Mouse (Mus musculus) kidney, embryonic 15.5 days (tissue): Measurements from ENCODE around the gene Mdm2. TPM values are rescaled to one million over a fixed set of nuclear protein-coding genes. Genes with fewer than 3 reads are reported as not detected.

Experiments used
- ATAC-seq: fragments of 200-750 bp; cut with Nextera tagmentation; replicated peaks from 2 replicates; pipeline ENCODE4 v1.8.0; 2017; ENCODE audit warnings: moderate TSS enrichment; ENCODE audit not compliant: low FRiP score
- H3K27ac ChIP-seq: fragments of 300-500 bp; sonication (generic); 2 replicates; pipeline ENCODE4 v1.5.1; 2015; ENCODE audit warnings: mild to moderate bottlenecking, inconsistent platforms
- H3K27me3 ChIP-seq: fragments of 300-500 bp; sonication (generic); 2 replicates; pipeline ENCODE4 v1.6.1; 2015; ENCODE audit warnings: inconsistent platforms
- H3K36me3 ChIP-seq: fragments of 300-500 bp; sonication (generic); 2 replicates; pipeline ENCODE4 v1.6.1; 2015; ENCODE audit warnings: inconsistent platforms
- H3K4me1 ChIP-seq: fragments of 300-500 bp; sonication (generic); 2 replicates; pipeline ENCODE4 v1.6.1; 2015; ENCODE audit warnings: inconsistent platforms
- H3K4me2 ChIP-seq: fragments of 300-500 bp; sonication (generic); 2 replicates; pipeline ENCODE4 v1.6.1; 2015; ENCODE audit warnings: moderate library complexity, mild to moderate bottlenecking, inconsistent platforms
- H3K4me3 ChIP-seq: fragments of 300-500 bp; sonication (generic); replicated peaks from 2 replicates; pipeline ENCODE4 v1.5.1; 2015; ENCODE audit warnings: mild to moderate bottlenecking, inconsistent platforms
- H3K9ac ChIP-seq: fragments of 300-500 bp; sonication (generic); 2 replicates; pipeline ENCODE4 v1.6.1; 2015; ENCODE audit warnings: mild to moderate bottlenecking, inconsistent platforms
- H3K9me3 ChIP-seq: fragments of 300-500 bp; sonication (generic); replicated peaks from 2 replicates; pipeline ENCODE4 v1.6.1; 2016; ENCODE audit warnings: inconsistent platforms
- WGBS: fragments of 180-500 bp; shearing (Covaris S2); methylation state at CpG from one replicate; pipeline ENCODE4 v1.1.7; 2015; ENCODE audit warnings: mixed read lengths; 5-methylcytosine and 5-hydroxymethylcytosine counted together
- polyA plus RNA-seq: library from polyadenylated mRNA; unstranded; fragments of >200 nt; fragmentation: Nextera tagmentation; extraction: Ambion mirVana; gene quantifications from 2 replicates; pipeline ENCODE4 v1.2.1, GENCODE M21; 2015

The Mdm2 gene
- polyA plus RNA-seq, 1 experiment from 2014 or later, result 49.7 TPM

DNA sequence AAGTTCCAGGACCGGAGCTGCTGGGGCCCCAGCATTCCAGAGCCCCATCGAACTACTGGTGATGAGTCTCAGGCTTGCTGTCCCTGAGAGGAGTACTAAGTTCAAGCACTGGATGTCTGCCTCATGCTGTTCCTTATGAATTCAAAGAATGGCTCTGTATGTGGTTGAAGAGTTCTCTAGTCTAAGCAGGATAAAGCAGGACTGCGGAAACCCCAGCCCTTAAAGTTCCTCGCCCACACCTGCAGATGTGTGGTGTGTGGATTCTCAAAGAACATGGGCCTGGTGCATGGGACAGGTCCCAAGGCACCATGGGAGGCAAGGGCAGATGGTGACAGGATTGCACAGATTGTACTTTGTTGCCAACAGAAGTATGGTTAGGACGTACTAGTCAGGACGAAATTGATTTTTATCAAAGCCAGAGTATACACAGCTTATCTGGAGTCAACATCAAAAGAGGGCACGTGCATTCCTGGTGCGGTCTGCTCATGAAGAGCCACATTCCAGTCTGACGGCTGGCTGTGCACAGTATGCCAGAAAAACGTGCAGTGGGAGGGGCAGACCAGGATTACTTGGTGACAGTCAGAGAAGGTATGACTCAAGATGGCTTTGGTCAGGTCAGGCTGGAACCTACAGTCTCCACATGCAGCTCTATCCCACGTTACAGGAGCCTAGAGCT lies 18.7 kb upstream of the Mdm2 start:
- 75% methylated on average over 11 of the region's 11 CpGs for WGBS
- no peak for ATAC-seq
- no peak overlapping the region for H3K4me2 ChIP-seq
- H3K4me1 ChIP-seq, result no peaks in the 10 kb centered on the region
- no peak overlapping the region for H3K4me3 ChIP-seq
- no peak overlapping the region for H3K27ac ChIP-seq
- no peaks in the 10 kb centered on the region for H3K9me3 ChIP-seq
- no peak overlapping the region for H3K9ac ChIP-seq
- H3K27me3 ChIP-seq, result no peaks in the 10 kb centered on the region
- no peaks in the 10 kb centered on the region for H3K36me3 ChIP-seq

DNA sequence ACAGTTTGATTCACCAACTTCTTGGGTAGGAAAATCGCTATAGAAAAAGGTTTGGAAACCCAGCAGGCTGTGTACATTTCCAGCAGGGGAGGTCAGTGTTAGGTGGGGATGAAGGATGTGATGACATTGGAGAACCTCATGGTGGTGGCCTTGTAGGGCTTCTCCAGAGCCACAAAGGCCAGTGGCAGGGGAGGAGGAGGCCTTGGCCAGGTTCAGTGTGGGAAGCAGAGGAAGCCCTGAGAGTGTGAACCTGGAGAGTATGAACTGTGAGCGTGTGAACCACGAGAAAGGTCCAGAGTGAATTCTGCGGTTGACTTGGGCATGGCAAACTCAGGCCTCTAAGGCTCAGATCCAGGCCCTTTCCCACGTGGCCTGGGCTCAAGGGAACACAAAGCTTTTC lies 18.0 kb upstream of the Mdm2 start:
- Histone ChIP-seq H3K27ac (no peak overlapping the region), H3K4me2 (no peak overlapping the region)

DNA sequence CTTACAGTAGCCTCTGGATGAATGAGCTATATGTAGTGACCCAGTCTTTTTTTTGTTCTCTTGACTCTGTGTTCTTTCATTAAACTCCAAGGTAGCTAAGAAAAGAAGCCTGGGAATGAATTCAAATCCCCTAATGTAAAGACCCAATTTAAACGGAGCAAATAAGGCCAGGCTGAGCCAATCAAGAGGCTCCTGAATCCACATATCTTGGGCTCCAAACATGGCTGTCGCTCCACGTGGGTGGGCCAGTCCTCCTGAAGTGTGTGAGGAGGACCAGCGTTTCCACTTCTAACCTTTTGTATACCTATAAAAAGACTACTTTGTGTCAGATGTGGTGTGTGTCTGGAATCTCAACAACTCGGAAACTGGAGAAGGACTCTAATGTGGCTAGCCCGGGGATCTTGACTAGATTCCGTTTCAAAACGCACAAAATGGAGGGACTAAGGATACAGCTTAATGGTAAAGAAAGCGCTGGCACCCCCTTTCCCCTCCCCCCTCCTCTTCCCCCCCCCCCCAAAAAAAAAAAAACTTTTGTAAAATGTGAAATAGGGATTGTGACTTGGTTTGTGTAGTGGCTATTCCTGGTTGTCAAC lies 17.1 kb upstream of the Mdm2 start:
- no peaks in the 10 kb centered on the region for H3K9me3 ChIP-seq
- H3K4me2 ChIP-seq, result no peak overlapping the region
- no peaks in the 10 kb centered on the region for H3K27me3 ChIP-seq
- ATAC-seq, result no peak
- no peaks in the 10 kb centered on the region for H3K36me3 ChIP-seq
- 81% methylated on average over 9 of the region's 9 CpGs for WGBS
- H3K4me1 ChIP-seq, result no peaks in the 10 kb centered on the region
- no peak overlapping the region for H3K4me3 ChIP-seq
- no peak overlapping the region for H3K9ac ChIP-seq
- H3K27ac ChIP-seq, result no peak overlapping the region

More for the DNA sequence above, 18.0 kb upstream of the Mdm2 start:
- no peaks in the 10 kb centered on the region for H3K9me3 ChIP-seq
- no peak overlapping the region for H3K4me3 ChIP-seq
- H3K36me3 ChIP-seq, result no peaks in the 10 kb centered on the region
- ATAC-seq, result no peak
- H3K9ac ChIP-seq, result no peak overlapping the region
- no peaks in the 10 kb centered on the region for H3K27me3 ChIP-seq
- 83% methylated on average over 5 of the region's 5 CpGs for WGBS
- no peaks in the 10 kb centered on the region for H3K4me1 ChIP-seq

DNA sequence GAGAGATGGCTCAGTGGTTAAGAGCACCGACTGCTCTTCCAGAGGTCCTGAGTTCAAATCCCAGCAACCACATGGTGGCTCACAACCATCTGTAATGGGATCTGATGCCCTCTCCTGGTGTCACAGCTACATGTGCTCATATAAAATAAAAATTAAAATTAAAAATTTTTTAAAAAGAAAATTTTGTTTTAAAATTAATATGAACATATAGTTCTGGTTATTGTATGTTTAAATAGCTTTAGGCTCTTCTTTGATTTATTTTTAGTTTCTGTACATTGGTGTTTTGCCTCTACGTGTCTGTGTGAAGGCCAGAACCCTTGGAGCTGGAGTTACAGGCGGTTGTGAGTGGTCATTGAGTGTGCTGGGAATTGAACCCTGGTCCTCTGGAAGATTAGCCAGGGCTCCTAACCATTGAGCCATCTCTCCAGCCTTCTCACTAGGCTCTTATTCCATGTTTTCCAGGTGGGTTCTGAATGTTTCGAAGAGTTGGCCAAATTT lies 16.4 kb upstream of the Mdm2 start:
- Histone ChIP-seq H3K4me1 (no peaks in the 10 kb centered on the region), H3K27ac (no peak overlapping the region), H3K27me3 (no peaks in the 10 kb centered on the region), H3K4me2 (no peak overlapping the region), H3K4me3 (no peak overlapping the region), H3K9ac (no peak overlapping the region), H3K9me3 (no peaks in the 10 kb centered on the region), H3K36me3 (no peaks in the 10 kb centered on the region)
- ATAC-seq, result no peak
- 93% methylated on average over 4 of the region's 4 CpGs for WGBS

DNA sequence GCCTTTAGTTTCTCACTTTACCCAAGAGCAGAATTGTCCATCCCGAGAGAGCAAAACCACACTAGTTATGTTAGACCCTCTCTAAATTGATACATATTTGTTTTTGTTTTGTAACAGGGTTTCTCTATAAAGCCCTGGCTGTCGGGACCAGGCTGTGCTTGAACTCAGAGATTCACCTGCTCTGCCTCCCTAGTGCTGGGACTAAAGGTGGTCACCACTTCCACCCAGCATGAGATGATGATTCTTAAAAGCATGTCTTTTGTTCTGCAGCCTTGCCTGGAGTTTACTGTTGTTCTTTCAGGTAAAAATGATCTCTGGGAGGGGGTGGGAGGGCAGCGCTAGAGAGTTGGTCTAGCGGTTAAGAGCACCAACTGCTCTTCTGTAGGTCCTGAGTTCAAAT lies 15.8 kb upstream of the Mdm2 start:
- no peaks in the 10 kb centered on the region for H3K27me3 ChIP-seq
- no peak overlapping the region for H3K4me3 ChIP-seq
- WGBS, result 91% methylated on average over 4 of the region's 4 CpGs
- H3K36me3 ChIP-seq, result no peaks in the 10 kb centered on the region
- H3K9ac ChIP-seq, result no peak overlapping the region
- no peaks in the 10 kb centered on the region for H3K9me3 ChIP-seq
- no peak overlapping the region for H3K4me2 ChIP-seq
- no peaks in the 10 kb centered on the region for H3K4me1 ChIP-seq
- no peak for ATAC-seq
- no peak overlapping the region for H3K27ac ChIP-seq

DNA sequence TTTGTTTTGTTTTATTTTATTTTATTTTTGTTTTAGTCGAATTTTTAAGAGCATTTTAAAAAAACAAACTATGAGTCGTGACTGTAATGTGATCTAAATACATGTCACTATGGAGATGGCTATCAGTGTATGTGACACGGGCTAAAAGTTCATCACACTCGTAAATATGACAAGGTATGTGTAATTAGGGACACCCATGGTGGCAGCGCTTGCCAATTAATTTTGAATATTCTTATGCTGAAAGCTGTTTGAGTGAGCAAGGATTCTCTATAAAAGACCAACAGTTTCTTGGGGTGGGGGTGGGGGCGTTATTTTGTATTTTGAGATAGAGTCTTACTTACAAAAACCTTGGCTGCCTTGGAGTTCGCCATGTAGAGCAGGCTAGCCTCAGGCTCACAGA lies 15.1 kb upstream of the Mdm2 start:
- Histone ChIP-seq H3K4me2 (no peak overlapping the region), H3K9ac (no peak overlapping the region), H3K27ac (no peak overlapping the region), H3K4me1 (no peaks in the 10 kb centered on the region), H3K4me3 (no peak overlapping the region), H3K36me3 (no peaks in the 10 kb centered on the region), H3K9me3 (no peaks in the 10 kb centered on the region), H3K27me3 (no peaks in the 10 kb centered on the region)
- 69% methylated on average over 7 of the region's 7 CpGs for WGBS
- ATAC-seq, result no peak

DNA sequence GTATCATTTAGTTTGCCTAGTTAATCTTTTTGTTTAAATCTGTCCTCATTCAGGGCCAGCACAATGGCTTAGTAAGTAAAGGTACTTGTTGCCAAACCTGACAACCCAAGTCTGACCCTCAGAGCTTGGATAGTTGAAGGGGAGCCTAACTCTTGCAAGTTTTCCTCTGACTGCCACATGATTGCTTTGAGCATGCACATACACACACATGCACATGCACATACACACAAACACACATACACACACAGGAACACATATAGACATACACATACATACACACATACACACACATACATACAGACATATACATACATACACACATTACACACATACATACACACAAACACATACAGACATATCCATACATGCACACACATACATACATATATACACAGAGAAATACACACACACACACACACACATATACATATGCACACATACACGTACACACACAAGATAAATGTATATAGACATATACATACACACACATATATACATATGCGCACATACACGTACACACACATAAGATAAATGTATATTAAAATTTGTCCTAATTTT lies 14.3 kb upstream of the Mdm2 start:
- Histone ChIP-seq H3K36me3 (no peaks in the 10 kb centered on the region), H3K4me2 (no peak overlapping the region), H3K27me3 (no peaks in the 10 kb centered on the region), H3K4me3 (no peak overlapping the region), H3K4me1 (no peaks in the 10 kb centered on the region), H3K27ac (no peak overlapping the region), H3K9me3 (no peaks in the 10 kb centered on the region), H3K9ac (no peak overlapping the region)
- ATAC-seq, result no peak
- 94% methylated on average over 3 of the region's 3 CpGs for WGBS

DNA sequence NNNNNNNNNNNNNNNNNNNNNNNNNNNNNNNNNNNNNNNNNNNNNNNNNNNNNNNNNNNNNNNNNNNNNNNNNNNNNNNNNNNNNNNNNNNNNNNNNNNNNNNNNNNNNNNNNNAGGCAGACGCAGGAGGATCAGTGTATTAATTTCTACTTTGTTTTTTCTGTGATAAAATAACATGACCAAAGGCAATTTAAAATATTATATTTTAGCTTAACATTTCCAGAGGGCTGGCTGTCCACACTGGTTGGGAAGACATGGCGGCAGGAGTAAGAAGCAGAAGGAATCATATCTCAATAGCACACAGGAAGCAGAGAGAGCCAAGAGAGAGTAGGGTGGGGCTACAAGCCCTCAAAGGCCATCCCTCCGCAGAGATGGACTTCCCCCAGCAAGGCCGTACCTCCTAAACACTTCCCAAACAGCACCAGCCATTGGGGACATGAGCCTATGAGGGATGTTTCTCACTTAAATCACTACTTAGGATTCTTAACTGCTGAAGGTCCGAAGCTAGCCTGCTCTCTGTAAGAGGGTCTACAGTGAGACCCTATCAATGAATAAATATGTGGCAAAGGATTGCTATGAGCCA lies 13.7 kb upstream of the Mdm2 start:
- Histone ChIP-seq H3K27me3 (no peaks in the 10 kb centered on the region), H3K4me1 (no peaks in the 10 kb centered on the region), H3K9ac (no peak overlapping the region), H3K27ac (no peak overlapping the region), H3K9me3 (no peaks in the 10 kb centered on the region), H3K36me3 (no peaks in the 10 kb centered on the region), H3K4me2 (no peak overlapping the region), H3K4me3 (no peak overlapping the region)
- no peak for ATAC-seq
- 73% methylated on average over 5 of the region's 5 CpGs for WGBS

DNA sequence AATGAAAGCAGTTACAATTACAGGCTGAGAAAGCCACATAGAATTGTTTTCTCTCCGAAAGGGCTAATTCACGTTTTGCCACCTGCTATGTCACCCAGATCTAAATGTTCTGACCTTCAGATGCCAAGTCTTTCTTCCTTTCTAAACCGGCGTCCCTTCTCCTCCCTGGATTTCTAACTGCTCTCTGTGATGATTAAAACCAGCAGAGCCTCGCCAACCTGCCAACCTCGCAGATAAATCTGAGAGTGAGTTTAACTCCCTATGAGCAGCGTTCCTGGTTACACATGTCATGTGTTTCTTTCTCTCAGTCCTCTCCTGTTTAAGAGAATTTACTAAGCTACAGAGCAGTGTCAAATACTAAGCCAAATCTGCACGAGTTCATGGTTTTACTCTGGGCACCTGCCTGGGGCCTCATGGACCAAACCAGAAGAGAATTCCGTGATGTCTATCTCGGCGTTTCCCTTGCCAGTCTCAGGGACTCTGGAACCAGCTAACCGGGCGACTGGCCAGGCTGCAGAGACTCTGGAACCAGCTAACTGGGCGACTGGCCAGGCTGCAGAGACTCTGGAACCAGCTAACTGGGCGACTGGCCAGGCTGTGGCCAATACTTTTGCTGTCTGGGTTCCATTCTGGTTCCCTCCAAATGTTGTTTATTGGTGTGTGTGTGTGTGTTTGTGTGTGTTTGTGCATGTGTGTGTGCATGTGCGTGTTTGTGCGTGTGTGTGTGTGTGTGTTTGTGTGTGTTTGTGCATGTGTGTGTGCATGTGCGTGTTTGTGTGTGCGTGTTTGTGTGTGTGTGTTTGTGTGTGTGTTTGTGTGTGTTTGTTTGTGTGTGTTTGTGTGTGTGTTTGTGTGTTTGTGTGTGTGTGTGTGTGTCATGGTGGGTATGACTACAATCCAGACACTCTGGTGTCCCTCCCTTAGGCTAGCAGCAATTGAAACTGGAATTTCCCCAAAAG lies 7.9 kb upstream of the Mdm2 start:
- no peak for ATAC-seq

DNA sequence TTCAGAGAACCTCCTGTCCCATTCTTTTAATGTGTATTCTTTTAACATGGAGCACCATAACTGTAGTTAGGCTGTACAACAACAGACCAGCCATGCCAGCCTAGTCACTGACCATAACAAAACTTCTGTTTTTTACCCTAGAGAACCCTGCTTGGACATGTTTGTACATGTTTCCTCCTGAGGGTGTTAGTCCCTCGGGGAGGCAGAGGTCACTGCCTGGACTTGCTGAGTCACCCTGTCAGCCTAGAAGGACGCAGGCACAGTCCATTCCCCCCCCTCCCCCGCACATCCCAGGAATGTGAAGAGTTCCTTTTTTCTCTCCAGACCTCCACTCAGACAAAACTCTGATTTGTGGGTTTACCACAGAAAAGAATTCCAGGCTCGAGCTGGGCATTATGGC lies 7.0 kb upstream of the Mdm2 start:
- Histone ChIP-seq H3K36me3 (no peaks in the 10 kb centered on the region), H3K4me2 (0 out of 2 replicates have a peak overlapping the region, but pooled peaks have one; percentile 21), H3K27ac (peak overlapping the region; percentile 56; the same call in 1 of the 2 replicates), H3K4me1 (peaks cover 17% of the 10 kb centered on the region), H3K9ac (no peak overlapping the region), H3K27me3 (no peaks in the 10 kb centered on the region), H3K9me3 (no peaks in the 10 kb centered on the region), H3K4me3 (no peak overlapping the region)
- ATAC-seq, result peak; percentile 70
- WGBS, result 4% methylated on average over 4 of the region's 4 CpGs

More for the DNA sequence above, 7.9 kb upstream of the Mdm2 start:
- Histone ChIP-seq H3K4me1 (peaks cover 17% of the 10 kb centered on the region), H3K27me3 (no peaks in the 10 kb centered on the region), H3K4me2 (0 out of 2 replicates have a peak overlapping the region, but pooled peaks have one; percentile 21), H3K4me3 (no peak overlapping the region), H3K9ac (no peak overlapping the region), H3K9me3 (no peaks in the 10 kb centered on the region), H3K27ac (peak overlapping the region; percentile 45; the same call in 1 of the 2 replicates), H3K36me3 (no peaks in the 10 kb centered on the region)
- WGBS, result 56% methylated on average over 19 of the region's 19 CpGs

DNA sequence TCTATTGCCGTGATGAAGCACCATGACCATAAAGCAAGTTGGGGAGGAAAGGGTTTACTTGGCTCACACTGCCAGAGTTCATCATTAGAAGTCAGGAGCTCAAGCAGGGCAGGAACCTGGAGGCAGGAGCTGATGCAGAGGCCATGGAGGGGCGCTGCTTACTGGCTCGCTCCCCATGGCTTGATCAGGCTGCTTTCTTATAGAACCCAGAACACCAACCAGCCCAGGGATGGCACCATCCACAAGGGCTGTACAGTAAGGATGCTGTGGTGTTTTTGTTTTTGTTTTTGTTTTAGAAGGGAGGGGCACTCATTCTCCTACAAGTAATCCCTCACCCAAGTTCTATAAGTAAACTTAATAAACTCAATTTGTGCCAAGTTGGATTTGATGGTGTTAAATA lies 6.1 kb upstream of the Mdm2 start:
- no peaks in the 10 kb centered on the region for H3K27me3 ChIP-seq
- H3K4me2 ChIP-seq, result no peak overlapping the region
- H3K4me1 ChIP-seq, result peaks cover 17% of the 10 kb centered on the region
- no peaks in the 10 kb centered on the region for H3K9me3 ChIP-seq
- H3K36me3 ChIP-seq, result no peaks in the 10 kb centered on the region
- WGBS, result 93% methylated on average over 3 of the region's 3 CpGs
- no peak overlapping the region for H3K9ac ChIP-seq
- no peak for ATAC-seq
- H3K27ac ChIP-seq, result no peak overlapping the region
- H3K4me3 ChIP-seq, result no peak overlapping the region
